Mouse (Mus musculus) megakaryocyte-erythroid progenitor cell, adult 5-6 weeks (primary cell): Measurements from ENCODE around the gene Zswim9. TPM values are rescaled to one million over a fixed set of nuclear protein-coding genes. Genes with fewer than 3 reads are reported as not detected.

ENCODE experiments used
- ATAC-seq: replicated peaks from 2 replicates; pipeline ENCODE4 v1.8.0; 2016; ENCODE audit warnings: mild to moderate bottlenecking, inconsistent platforms; ENCODE audit not compliant: severe bottlenecking, poor library complexity, low FRiP score, low TSS enrichment
- total RNA-seq, 2 experiments: library from RNA; stranded (forward) in 1 of 2; stranded (reverse) in 1 of 2; fragments of 200-1000, 215-1000 nt in 1 of 2; fragments of >200 nt in 1 of 2; fragmentation: Nextera tagmentation in 1 of 2; gene quantifications; 2 replicates each; pipeline ENCODE4 v1.2.3; 2014 to 2017

Gene Zswim9
- total RNA-seq, 2 experiments from 2014 or later: 1.7 to 5.9 TPM

GRCm38 (mm10) chr7:13277081-13277480 lies 1.4 kb downstream of the Zswim9 start, which contains the start of gene Lig1:
Gene Lig1, plus strand, starts transcription at chr7:13277283.
- ATAC-seq: no peak

GRCm38 (mm10) chr7:13271704-13272103 lies 6.8 kb downstream of the Zswim9 start:
- no peak for ATAC-seq

GRCm38 (mm10) chr7:13269394-13269793 lies 9.1 kb downstream of the Zswim9 start:
- ATAC-seq: no peak

GRCm38 (mm10) chr7:13268749-13269260 lies 9.7 kb downstream of the Zswim9 start:
- no peak for ATAC-seq

- no peak for ATAC-seq
Measured at GRCm38 (mm10) chr7:13264396-13264795, 14.1 kb downstream of the Zswim9 start.

- ATAC-seq: no peak
Measured at GRCm38 (mm10) chr7:13263851-13264250, 14.7 kb downstream of the Zswim9 start.

- ATAC-seq: 0 out of 2 replicates have a peak, but pooled peaks have one; percentile 26
Measured at GRCm38 (mm10) chr7:13260746-13261700, 17.5 kb downstream of the Zswim9 start.

GRCm38 (mm10) chr7:13212720-13213119 lies 65.8 kb downstream of the Zswim9 start, which contains the start of gene Vmn1r89:
Gene Vmn1r89, plus strand, starts transcription at chr7:13213020.
- ATAC-seq: no peak

Other genes with a start within 250 kb of the Zswim9 start
- 159 and 192 TPM in 2 replicates for gene Chmp2a, start 243.9 kb downstream of the Zswim9 start, total RNA-seq (2014; fragmentation: Nextera tagmentation)
- gene Chmp2a, start 243.9 kb downstream of the Zswim9 start, total RNA-seq (2017): 142 and 150 TPM in 2 replicates
- gene Ube2m, start 240.4 kb downstream of the Zswim9 start, total RNA-seq (2014; fragmentation: Nextera tagmentation): 222 and 267 TPM in 2 replicates
- 106 and 110 TPM in 2 replicates for gene Ube2m, start 240.4 kb downstream of the Zswim9 start, total RNA-seq (2017)
- gene Mzf1, start 224.0 kb downstream of the Zswim9 start, total RNA-seq (2014; fragmentation: Nextera tagmentation): 0.62 and 3.9 TPM in 2 replicates
- gene Mzf1, start 224.0 kb downstream of the Zswim9 start, total RNA-seq (2017): 0.47 and 1.3 TPM in 2 replicates
- gene Vmn1r85, start 183.5 kb downstream of the Zswim9 start, total RNA-seq (2014; fragmentation: Nextera tagmentation): not detected in 2 replicates
- not detected in 2 replicates for gene Vmn1r85, start 183.5 kb downstream of the Zswim9 start, total RNA-seq (2017)
- gene Vmn1r86, start 158.8 kb downstream of the Zswim9 start, total RNA-seq (2014; fragmentation: Nextera tagmentation): not detected in 2 replicates
- gene Vmn1r86, start 158.8 kb downstream of the Zswim9 start, total RNA-seq (2017): not detected in 2 replicates
- gene Vmn1r87, start 138.6 kb downstream of the Zswim9 start, total RNA-seq (2014; fragmentation: Nextera tagmentation): not detected in 2 replicates
- not detected in 2 replicates for gene Vmn1r87, start 138.6 kb downstream of the Zswim9 start, total RNA-seq (2017)
- gene Vmn1r88, start 119.2 kb downstream of the Zswim9 start, total RNA-seq (2014; fragmentation: Nextera tagmentation): 0.25 TPM in 1 of 2 replicates, not detected in the other
- gene Vmn1r88, start 119.2 kb downstream of the Zswim9 start, total RNA-seq (2017): not detected in 2 replicates
- not detected in 2 replicates for gene Vmn1r89, start 65.7 kb downstream of the Zswim9 start, total RNA-seq (2014; fragmentation: Nextera tagmentation)
- not detected in 2 replicates for gene Vmn1r89, start 65.7 kb downstream of the Zswim9 start, total RNA-seq (2017)
- gene Lig1, start 1.4 kb downstream of the Zswim9 start, total RNA-seq (2014; fragmentation: Nextera tagmentation): 164 and 210 TPM in 2 replicates
- gene Lig1, start 1.4 kb downstream of the Zswim9 start, total RNA-seq (2017): 125 and 135 TPM in 2 replicates
- 10.9 and 11.4 TPM in 2 replicates for gene Pla2g4c, start 45.9 kb upstream of the Zswim9 start, total RNA-seq (2014; fragmentation: Nextera tagmentation)
- 11.5 and 13.6 TPM in 2 replicates for gene Pla2g4c, start 45.9 kb upstream of the Zswim9 start, total RNA-seq (2017)
- not detected in 2 replicates for gene Cabp5, start 119.4 kb upstream of the Zswim9 start, total RNA-seq (2014; fragmentation: Nextera tagmentation)
- gene Cabp5, start 119.4 kb upstream of the Zswim9 start, total RNA-seq (2017): not detected in 2 replicates
- gene Bsph1, start 172.1 kb upstream of the Zswim9 start, total RNA-seq (2014; fragmentation: Nextera tagmentation): not detected in 2 replicates
- gene Bsph1, start 172.1 kb upstream of the Zswim9 start, total RNA-seq (2017): not detected in 2 replicates